Mouse (Mus musculus) kidney, postnatal 4 days (tissue): ENCODE data around the gene Sema5b.
A peak's percentile ranks its signal among the peaks of the same experiment; 100 is the strongest.

Source experiments
- DNase-seq, 2 experiments: peaks; one replicate each; pipeline ENCODE4 v3.0.0; 2021; ENCODE audit warnings: mixed read lengths in 2 of 2

Gene Sema5b

DNA sequence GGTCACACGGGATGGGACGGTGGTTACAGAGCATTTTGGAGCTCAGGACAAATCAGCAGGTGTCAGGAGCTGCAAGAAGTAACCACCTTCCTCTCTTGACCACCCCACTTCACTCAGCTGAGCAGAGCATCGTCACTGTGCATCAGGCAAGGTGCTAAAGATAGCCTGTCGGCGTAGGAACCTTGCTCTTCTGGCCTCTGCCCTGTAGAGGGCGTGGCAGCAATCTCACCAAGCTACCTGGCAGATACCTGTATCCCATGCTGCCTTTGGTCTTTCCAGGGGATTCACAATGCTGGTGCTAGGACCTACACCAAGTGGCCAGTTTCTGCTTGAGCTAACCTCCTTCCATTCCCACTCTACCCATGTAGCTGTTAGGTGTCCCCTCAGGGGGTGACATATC is 55.3 kb downstream of the Sema5b start:
- no peak for DNase-seq

GRCm38 (mm10) chr16:35596661-35597350 is 55.9 kb downstream of the Sema5b start:
- peak in 1 of 2 experiments; percentile 59 for DNase-seq

DNA sequence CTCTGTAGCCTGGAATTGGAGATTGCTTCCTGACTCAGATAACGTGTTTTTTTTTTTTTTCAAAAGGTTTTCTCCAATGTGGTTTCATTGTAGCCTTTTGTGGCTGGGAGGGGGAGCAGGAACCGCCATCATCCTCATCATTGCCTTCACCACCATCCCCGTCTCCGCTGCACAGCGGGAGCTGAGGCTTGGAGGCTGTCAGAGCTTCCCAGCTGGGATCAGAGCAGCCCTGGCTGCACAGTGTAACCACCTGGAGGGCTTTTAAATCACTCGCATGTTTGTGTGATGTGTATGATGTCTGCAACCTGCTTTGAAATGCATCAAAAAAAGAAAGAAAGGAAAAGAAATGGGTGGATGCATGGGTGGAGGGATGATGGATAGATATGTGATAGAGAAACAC is 57.0 kb downstream of the Sema5b start:
- no peak for DNase-seq

- DNase-seq = no peak
Observed at GRCm38 (mm10) chr16:35598802-35599201, 57.9 kb downstream of the Sema5b start.

DNA sequence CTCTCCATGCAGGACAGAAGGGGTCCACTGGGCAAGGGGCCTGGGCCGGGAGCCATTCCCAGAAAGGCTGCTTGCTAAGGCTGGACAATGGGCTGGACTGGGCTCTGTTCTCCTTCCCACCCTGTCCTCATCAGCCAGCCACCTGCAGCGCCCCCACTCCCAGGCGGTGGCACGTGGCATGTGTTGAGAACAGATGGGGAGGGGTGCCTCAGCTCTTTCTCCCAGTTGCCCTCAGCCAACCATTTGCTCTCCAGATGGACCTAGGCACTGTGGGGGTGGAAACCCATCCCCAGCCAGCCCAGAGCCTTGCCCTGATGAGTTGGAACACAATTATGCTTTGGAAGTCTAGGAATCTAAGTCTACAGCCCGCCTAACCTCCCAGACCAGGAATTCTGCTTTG is 59.3 kb downstream of the Sema5b start:
- no peak for DNase-seq

DNA sequence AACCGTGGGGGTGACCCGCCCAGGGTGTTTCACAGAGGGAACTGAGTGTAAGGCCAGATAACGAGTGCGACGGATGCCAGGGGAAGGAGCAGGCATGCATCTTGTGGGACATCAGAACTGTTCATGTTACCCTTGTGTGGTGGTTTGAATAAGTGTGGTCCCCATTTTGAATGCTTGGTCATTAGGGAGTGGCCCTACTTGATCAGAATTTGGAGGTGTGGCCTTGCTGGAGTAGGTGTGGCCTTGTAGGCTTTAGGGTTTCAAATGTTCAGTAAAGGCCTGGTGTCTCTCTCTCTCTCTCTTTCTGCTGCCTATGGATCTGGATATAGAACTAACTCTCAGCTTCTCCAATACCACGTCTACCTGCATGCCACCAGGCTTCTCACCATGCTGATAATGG is 60.5 kb downstream of the Sema5b start:
- no peak for DNase-seq

DNA sequence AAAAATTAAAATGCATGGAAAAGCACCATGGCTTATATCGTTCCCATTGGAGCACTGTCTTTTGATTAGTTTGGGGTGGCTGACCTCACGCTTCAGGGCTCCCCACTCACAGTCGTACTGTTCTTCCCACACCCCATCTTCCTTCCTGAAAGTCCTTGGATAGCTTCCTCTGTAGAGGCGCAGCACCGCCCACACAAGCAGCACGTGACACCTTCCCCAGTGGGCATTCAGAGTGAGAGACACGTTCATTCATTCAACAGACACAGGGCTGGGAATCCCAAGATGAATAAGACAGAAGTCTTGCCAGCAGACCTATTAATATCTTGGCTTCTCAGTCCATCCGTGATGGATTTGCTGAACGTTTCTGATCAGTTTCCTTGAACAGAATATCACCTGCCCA is 61.6 kb downstream of the Sema5b start:
- DNase-seq = no peak

DNA sequence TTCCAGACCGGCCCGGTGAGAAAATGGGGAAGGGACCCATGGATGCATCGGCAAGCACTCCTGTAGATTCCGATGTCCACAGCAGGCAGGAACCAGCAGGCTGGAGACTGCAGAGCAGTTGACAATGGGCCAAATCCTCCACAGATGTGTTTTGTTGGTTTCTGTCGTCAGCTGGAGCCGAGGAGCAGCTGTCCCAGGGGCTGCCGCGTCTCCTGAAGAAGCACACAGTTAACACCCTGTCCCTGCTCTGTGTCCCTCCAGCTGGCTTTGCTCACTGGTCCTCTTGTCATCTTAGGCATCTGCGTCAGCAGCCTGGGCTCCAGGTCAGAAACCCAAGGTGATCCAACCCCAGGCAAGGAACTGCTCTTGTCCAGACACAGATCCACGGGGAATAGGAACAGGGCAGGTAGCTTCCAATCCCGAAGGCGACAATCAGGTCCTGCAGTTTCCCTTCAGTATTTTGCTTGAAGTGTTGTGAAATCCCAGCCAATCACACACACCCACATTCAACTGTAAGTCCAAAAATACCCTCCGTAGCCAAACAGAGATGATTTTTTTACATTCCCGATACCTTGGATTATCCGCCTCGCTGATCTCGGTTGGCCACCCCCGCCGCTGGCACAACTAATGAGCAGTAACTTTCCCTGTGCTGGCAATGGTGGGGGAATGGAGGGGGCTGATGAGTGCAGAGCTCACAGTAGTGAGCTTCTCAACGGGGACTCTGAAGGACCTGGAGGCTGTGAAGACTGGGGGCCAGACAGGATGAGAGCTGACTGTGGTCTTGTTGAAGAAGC is 63.0 kb downstream of the Sema5b start:
- DNase-seq = peak; percentile 65 to 71

GRCm38 (mm10) chr16:35607250-35607649 is 66.3 kb downstream of the Sema5b start:
- DNase-seq = no peak

GRCm38 (mm10) chr16:35608244-35608643 is 67.3 kb downstream of the Sema5b start:
- DNase-seq = no peak

DNA sequence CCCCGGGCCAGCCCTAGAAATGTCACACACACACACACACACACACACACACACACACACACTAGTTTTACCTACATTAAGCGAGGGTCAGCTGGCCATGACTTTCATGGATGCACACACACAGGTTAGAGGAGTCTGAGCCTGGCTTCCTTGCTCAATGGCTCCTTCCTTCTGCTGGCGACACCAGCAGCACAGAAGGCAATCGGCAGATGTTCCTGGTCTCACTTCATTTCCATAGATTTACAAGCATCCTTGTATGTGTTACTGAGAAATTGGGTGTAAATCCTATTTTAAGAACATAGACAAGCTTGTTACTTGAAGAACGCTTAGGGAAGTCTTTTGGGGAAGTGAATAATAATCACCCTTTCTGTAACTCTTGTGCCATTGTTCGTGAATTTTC is 68.6 kb downstream of the Sema5b start:
- no peak for DNase-seq

GRCm38 (mm10) chr16:35613851-35614804 is 73.2 kb downstream of the Sema5b start:
- peak; percentile 32 to 55 for DNase-seq

GRCm38 (mm10) chr16:35617732-35618131 is 76.8 kb downstream of the Sema5b start:
- DNase-seq = no peak

GRCm38 (mm10) chr16:35623026-35623425 is 82.1 kb downstream of the Sema5b start:
- no peak for DNase-seq

GRCm38 (mm10) chr16:35623986-35624385 is 83.0 kb downstream of the Sema5b start:
- DNase-seq = no peak

DNA sequence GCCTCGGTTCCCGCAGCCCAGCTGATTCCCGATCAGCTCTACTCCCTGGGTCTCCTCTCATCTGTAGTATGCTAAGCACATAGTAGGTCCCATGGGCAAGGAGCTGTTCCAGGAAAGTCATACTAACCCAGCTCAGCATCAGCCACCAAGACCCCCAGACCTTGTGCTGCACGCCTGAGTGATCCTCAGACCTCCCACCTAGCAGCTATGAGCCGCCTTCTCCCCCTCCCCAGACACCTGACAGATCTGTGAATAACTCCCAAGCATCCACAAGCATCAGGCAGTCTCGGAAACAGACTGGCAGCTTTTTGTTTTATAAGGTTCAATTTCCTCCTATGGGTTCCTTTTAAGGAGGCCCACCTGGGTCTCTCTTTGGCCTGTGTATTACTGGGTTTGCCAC is 83.9 kb downstream of the Sema5b start:
- no peak for DNase-seq

- no peak for DNase-seq
Observed at GRCm38 (mm10) chr16:35625286-35626020, 84.5 kb downstream of the Sema5b start.

DNA sequence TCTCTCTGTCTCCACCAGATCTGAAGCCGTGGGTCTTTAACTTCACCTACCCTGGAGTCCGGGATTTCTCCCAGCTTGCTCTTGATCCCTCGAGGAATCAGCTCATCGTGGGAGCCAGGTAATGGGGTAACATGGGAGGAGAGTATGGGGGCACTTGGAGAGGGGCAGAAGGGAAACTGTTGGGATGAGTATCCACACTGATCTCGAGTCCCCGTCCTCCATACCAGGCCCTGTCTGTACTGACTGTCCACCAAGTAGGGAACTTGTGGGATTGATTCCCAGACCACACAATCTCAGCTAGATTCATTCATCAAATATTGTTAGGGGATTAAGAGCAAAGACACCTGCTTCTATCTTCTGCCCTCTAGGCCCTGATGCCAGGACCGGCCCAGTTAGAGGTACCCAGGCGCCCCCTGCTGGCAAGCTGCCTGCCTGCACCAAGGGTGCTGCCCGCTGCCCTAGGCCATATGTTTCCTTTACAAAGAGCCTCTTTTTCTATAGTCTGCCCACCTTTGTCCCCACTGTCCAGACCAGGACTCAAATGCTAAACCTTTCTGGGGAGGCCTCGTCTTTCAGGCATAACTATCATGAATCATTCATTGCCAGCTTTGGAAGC is 87.2 kb downstream of the Sema5b start:
- peak; percentile 93 for DNase-seq

- DNase-seq = peak; percentile 66 to 69
Observed at GRCm38 (mm10) chr16:35630470-35631183, 89.7 kb downstream of the Sema5b start.

GRCm38 (mm10) chr16:35633058-35633457 is 92.1 kb downstream of the Sema5b start:
- no peak for DNase-seq

DNA sequence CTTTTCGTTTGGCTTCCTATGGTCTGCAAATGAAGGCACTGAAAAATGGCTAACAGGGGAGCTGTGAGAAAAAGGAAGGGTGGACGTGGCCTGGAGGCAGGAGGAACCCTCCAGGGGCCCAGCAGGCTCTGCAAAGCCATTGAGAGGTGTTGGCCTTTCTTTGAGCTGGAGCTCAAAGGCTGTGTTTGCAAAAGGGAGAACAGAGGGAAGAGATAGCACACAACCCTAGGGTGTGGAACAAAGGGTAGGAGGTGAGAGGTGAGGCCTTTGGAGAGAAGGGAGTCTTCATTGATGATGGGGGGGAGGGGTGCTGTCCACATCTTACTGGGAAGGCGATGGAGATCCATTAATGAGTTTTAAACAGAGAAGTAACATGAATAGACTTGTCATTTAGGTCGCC is 94.0 kb downstream of the Sema5b start:
- no peak for DNase-seq
